Mouse (Mus musculus): ENCODE measurements around the gene Arhgap31. TPM values are rescaled to one million over a fixed set of nuclear protein-coding genes. Genes with fewer than 3 reads are reported as not detected.

The Arhgap31 gene
- total RNA-seq, 2 experiments from 2014 or later = 21.1 to 24.2 TPM

DNA sequence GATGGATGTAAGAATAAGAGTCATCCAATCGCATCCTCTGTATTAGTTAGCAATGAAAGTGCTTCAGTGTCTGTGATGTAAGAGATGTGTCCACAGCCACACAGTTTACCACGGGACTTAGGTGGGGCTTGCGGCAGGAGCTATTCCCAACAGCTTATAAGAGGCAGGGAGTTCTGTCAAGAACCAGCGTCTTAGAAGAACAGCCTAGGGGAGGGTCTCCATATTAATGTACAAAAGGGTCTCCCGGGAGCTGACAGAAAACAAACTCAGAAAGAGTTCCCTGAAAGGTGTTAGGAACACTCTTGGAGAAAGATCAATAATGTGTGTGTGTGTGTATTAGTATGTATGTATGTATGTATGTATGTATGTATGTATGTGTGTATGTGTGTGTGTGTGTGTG is 60.4 kb downstream of the Arhgap31 start:
- no peak for DNase-seq (ENCODE audit: low spot score in 2 of 2)

DNA sequence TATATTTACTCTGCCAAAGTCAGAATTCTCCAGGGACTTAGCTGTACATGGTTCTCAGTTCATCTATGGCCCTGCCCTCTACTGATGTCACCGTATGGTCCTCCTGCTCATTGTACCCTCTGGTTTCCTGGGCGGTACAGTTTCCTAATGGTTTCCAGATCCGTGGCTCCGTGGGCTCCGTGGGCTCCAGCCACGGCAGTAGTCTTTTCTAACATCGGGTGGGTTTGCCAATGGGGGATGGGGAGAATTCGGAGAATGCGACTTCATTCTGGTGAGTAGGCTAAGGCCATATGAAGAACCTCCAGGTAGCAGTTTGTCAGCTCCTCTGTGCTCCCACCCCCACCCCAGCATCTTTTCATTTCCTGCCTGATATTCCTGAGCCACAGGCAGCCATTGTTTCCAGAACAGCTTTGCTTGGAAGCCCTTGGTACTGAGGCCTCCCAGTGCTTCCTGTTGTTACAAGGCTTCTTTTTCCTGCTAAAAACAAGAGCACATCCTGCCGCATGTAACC is 61.3 kb downstream of the Arhgap31 start:
- DNase-seq (ENCODE audit: low spot score in 2 of 2) = no peak

DNA sequence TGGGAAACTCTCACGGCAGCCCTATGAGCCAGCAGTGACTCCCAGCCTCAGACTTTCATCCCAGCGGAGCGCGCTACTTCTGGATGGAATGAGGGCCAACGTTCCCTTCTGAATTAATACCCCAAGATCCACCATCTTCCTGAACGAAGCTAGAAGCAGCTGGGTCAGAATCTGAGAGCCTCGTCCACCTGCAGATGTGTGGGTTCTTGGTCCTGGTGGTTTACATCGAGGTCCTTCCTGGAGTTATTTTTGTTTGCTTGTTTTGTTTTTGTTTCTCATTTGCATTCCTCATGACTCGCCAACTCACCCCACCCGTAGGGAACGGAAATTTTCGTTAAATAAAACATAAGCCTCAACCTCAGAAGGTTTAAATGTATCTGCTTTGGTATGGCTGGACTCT is 61.8 kb downstream of the Arhgap31 start:
- DNase-seq (ENCODE audit: low spot score in 2 of 2) = no peak

DNA sequence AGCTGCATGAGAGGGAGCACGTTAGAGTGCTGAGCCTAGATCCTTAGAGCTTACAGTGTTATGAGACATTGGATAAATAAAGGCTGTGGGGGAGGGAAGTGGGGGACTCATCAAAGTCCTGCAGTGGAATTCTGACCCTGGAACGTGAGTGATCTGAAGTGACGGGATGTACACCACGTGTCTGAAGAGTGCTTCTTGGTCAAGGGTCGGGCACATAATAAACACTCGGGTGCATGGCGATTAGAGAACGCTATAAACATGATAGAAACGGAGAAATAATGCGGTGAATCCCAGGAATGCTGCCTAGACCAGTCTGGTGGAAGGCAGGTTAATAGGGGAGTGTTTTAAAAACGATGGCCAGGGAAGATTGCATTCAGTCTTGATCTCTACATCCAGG is 63.6 kb downstream of the Arhgap31 start:
- no peak for DNase-seq (ENCODE audit: low spot score in 2 of 2)

DNA sequence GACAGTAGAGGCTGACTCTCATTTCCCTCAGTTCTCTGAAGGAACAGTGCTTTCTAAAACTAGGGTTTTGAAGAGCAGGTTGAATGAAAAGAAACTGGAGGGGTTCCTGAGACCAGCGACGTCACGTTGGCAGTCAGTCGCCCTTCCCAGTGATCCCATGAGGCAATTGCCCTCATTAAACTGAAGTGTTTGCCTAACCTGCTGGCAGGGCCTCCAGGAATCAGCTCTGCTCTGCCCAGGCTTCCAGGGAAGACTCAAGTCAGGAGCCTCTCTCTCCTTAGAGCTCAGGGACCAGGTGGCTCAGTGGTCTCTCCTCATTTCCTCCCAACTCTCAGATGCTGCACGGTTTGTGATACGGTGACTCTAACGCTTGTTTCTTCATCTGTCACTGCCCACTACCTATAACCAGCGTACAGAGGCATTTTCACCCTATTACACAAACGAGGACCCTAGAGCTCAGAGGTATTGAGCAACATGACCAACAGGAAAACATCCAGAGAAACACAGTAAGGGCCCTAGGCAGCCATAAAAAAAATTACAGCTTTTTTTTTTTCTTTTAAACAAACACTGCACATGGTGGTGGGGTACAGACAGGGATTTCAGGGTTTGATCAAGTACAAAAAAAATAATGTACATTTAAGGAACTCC is 64.2 kb downstream of the Arhgap31 start:
- DNase-seq (ENCODE audit: low spot score in 2 of 2) = no peak

DNA sequence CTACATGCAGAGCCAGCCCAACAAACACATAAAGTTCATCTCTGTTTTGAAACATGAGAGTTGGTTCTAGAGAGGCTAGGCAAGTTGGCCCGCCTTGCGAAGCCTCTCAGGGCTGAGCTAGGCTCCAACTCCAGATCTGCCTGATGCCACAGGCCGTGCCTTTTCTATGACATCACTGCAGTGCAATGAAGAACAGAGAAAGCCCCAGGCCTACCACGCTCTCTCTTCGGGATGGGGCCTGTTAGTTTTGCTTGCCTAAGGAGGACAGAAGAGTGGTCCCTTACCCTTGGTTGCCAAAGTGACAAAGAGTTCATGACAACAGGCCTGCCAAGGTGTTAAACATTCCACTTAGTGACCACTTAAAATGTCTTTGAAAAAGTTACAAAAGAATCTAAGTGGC is 64.9 kb downstream of the Arhgap31 start:
- DNase-seq (ENCODE audit: low spot score in 2 of 2) = no peak

DNA sequence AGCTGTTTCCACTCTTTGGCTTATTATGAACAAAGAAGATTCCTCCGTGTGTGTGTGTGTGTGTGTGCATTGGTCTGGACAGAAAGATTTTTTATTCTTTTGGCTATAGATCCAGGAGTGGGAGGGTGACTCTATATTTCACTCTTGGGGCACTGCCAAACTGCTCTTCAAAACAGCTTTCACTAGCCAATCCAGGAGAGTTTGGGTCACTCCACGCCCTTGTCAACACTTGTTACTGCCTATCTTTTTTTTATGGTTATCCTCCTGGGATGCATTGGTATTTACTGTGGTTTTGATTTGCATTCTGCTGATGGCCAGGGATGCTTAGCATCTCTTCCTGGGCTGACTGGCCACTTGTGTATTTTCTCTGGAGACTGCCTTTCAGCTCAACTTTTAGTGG is 68.6 kb downstream of the Arhgap31 start:
- DNase-seq (ENCODE audit: low spot score in 2 of 2) = no peak

DNA sequence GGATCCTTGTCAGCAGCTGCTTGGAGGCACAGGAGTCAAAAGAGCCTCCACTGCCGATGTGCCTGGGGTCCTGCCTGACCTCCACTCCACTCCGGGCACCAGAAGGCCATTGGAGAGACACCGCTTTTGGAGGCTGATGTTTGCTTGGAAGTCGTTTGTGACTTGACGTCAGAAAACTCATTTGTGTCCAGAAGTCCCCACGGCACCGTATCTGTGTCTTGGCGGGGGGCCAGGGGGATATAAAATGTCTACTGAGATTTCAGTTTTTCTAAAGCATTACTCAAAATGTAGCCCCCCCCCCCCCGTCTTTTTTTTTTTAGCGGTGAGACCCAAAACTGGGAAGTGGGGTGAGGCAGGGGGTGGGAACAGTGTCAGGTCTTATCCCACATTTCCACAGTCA is 76.0 kb downstream of the Arhgap31 start:
- no peak for DNase-seq (ENCODE audit: low spot score in 2 of 2)

DNA sequence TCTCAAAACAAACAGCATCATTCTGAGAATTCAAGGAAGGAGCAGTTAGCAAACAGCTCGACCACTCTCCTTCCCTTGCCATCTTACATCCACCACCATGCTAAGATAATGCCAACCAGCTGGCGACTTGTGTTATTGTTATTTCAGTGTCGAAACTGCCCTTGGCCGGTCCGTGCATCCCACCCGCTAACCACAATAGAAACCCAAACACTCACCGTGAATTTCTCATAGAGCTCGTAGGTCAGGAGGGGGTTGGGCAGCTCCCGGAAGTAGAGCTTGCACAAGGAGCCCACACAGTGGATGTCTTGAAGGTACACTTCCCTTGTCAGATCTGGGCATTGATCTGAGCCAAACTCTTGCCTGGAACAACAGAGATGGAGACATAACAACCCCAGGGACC is 76.4 kb downstream of the Arhgap31 start:
- DNase-seq (ENCODE audit: low spot score in 2 of 2) = no peak

DNA sequence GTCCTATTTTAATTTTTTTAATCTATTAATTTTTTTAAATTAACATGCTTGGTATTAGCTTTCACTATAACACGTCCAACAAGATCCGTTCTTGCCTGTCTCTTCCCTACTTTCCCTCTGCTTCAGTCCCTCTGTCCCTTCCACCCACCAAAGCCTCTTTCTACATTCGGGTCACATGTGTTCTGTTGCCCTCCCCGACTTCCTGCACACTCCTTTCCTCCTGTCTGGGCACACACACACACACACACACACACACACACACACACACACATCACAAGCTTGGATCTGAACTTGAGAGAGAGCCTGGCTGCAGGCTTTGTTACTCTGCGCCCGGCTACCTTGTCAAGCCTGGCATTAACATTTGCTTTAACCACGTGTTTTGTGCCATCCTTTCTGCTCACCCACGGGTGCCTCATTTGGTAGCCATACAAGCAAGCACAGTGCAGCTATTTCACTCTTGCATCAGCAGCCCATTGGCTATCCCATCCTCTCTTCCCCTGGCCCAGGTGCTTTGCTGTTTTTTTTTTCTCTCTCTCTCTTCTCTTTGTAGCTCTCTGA is 77.2 kb downstream of the Arhgap31 start:
- no peak for DNase-seq (ENCODE audit: low spot score in 2 of 2)

DNA sequence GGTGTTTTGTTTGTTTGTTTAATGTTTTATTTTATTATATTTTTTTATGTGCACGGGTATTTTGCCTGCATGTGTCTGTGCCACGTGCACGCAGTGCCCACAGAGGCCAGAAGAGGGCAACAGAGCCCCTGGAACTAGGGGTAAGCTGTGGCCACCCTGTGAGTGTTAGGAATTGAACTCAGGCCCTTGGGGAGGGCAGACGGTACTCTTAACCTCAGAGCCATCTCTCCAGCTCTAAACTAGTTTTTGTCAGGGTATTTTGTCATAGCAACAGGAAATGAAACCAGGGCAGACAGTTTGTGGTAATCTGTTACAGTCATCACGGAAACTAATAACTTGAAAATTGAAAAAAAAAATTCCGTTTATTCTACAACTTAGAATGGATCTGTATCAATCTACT is 80.9 kb downstream of the Arhgap31 start:
- peak; percentile 63 to 78 for DNase-seq (ENCODE audit: low spot score in 2 of 2)

DNA sequence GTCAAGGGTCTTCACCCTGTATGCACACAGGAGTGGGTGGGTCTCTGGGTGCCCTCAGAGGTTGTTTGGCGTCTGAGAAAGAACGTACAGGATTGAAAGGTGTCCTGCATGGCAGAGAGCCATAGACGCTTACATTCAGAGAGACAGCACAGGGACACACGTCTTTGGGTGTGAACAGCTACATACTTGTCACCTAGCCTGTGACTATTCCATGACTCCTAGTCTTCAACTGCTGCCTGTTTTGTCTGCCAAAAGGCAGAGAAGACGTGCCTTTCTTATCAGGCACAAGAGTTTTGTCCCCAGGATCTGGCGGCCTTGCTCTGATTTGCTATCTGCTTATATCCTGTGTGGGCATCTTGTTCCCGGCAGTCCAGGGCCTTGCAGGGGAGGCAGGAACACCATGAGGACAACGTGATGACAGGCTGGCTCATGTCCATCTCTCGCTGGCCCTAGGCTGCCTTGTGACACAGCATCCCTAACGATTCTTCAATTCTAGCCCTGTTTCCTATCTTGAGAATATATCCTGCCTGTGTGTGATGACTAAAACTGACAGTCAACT is 87.2 kb downstream of the Arhgap31 start:
- no peak for DNase-seq (ENCODE audit: low spot score in 2 of 2)

DNA sequence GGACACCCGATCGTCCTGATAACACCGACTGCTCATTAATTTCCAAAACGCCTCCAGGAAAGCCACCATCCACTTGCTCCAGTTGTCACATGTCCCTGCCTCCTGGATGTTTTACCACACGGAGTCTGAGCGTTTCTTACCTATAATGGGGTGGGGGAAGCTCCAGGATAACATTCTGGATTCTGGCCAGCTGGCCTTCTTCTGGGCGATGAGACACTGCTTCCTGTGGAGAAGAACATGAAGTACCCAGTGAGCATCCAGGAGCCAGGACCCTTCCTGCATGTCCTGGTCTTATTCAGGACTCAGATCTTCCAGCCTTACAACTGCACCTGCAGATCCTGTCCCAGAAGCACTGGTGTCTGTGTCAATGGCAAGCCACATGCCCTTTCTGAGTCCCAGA is 87.7 kb downstream of the Arhgap31 start:
- no peak for DNase-seq (ENCODE audit: low spot score in 2 of 2)

DNA sequence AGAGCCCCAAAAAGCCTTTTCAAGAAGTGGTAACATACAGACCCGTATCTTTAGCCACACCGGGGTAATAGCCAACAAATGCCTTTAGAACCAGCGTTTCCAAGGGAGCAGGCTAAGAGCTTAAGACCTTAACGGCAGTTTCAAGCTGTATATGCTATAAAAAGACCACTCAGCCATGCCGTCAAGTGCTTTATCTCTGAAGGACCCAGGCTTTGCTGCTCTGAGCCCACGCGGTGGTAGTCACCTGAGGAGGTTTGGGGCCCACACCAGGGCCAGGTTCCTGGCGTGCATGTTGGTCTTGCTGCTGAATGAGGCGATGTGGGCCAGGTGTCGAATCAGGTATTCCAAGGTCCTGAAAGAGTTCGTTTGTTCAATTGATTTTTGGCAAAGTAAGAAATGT is 88.8 kb downstream of the Arhgap31 start:
- DNase-seq (ENCODE audit: low spot score in 2 of 2) = no peak

DNA sequence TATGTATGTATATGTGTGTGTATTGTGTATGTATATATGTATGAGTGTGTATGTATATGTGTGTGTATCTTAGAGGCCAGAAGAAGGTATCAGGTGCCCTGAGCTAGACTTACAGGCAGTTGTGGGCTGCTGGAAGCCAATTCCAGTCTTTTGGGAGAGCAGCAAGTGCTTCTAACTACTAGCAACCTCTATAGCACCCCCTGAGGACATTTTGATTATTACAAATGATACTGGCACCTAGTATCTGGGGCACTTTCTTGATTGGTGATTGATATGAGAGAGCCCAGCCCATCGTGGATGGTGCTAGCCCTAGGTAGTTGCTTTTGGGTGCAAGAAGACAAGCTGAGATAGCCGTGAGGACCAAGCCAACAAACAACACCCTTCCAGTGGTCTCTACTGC is 90.8 kb downstream of the Arhgap31 start:
- no peak for DNase-seq (ENCODE audit: low spot score in 2 of 2)

DNA sequence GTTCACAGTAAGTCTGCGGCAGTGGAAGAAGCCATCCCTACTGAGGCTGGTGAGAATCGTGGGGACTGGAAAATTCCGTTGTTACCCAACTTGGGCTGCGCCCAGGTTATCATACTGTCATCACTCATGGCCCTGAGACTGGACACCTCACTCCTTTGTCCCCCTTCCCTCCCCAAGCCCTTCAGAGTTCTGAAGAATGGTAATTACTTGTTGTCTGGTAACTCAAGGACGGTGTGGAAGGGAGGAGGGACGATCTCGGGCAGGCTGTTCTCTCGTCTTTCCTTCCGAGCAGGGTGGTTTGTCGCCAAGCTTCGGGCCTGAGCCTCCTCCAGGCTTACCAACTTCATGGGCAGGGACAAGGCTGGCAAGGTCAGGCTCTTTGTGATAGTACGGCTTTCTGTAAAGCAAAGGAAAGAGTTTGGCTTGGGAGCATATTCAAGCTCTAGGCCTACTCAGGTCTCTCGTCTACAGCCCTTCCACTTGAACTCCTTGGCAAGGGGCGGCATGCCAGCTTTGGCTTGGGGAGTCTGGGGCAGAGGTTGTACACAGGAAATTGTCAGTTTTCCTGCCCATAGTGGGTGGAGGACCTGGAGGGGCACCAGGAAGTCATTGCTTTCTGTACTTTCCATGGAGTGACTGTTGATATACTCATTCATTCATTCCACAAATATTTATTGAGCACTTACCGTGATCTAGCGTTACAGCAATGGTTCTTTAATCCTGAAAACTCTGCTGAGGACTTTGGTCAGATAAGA is 92.2 kb downstream of the Arhgap31 start:
- DNase-seq (ENCODE audit: low spot score in 2 of 2) = no peak

DNA sequence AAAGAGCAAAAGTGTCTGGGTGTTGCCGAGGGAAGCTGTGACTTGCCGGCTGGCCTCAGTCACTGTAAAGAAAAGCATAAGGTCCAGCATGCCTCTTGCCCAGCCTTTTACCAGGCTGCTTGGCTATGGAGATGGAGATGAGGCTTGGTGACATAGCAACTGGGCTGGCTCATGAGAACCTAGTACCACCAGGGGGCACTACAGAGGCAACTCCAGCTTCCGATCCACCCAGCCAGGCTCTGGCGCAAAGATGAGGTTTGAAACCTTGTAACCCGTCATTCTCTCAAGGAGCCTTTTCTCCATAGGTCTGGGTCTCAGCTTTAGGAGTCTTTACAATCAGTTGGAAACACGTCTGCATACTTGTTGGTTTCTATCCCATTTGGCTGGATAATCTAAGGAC is 94.0 kb downstream of the Arhgap31 start:
- DNase-seq (ENCODE audit: low spot score in 2 of 2) = peak; percentile 83 to 86

DNA sequence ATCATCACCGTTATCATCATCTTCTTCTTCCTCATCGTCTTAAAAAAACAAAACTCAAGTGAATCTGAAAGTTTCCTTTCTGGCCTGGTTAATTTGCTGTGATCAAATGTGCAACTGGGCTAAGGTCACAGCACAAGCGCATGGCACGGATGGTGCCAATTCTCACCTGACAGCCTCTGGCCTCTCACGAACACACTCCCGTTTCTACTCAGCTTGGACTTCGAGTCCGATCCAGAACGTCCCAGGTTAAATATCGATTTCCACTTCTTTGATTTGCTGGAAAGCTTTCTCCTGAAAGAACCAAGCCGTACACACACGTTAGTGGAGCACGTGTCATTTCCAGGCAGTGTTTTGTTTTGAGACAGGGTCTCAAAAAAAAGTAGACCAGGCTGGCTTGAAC is 95.1 kb downstream of the Arhgap31 start:
- no peak for DNase-seq (ENCODE audit: low spot score in 2 of 2)

DNA sequence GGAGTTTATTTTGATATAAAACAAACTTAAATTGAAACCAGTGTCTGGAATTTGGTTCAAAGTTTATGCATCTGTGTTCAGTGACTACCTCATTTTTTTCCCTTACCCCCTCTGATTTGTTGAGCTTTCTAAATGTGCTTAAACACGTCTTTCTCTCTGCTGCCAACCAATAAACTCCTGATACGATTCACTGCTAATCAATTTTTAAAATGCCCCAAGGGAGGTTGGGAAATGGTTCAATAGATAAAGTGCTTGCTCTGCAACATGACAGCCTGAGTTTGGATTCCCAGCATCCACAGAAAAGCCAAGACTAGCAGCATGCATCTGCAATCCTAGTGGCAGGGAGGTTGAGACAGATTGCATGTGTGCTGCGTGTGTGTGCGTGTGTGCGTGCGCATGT is 99.4 kb downstream of the Arhgap31 start:
- DNase-seq (ENCODE audit: low spot score in 2 of 2) = no peak

DNA sequence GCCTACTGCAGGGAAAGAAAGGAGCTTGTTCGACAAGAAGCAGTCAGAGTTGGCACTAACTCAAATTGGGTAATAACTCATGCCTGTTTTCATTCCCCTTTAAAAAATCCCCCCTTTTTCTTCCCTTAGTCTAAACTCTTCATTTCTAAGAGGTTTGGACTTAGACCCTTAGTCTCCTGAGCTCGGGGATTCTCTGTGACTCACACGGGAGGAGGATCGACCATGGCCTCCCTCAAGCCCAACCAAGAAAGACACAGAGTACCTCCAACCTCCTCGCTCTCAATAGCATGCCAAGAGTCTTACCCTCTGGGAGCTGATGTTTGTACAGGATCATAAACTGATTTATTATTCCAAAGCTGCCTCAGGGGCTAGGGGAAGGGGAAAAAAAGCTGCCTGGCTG is 100.4 kb downstream of the Arhgap31 start:
- DNase-seq (ENCODE audit: low spot score in 2 of 2) = no peak

DNA sequence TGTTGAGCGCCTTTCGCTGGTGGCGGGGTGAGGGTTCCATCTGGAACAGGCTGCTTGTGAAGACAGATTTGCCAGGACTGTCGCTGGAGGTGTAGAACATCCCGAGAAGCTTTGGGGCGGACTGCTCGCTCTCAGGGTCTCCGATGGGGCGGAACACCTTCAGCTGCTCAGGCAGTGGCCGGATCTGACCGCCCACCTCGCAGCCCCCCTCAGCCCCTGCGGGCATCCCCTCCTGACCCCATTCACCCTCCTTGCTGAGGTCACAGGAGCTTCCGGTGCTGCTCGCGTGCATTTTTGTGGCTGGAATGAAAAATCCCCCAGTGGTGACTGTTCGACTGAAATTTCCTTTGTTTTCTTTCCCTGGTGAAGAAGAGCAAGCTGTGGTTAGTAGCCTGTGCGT is 104.0 kb downstream of the Arhgap31 start:
- DNase-seq (ENCODE audit: low spot score in 2 of 2) = no peak

DNA sequence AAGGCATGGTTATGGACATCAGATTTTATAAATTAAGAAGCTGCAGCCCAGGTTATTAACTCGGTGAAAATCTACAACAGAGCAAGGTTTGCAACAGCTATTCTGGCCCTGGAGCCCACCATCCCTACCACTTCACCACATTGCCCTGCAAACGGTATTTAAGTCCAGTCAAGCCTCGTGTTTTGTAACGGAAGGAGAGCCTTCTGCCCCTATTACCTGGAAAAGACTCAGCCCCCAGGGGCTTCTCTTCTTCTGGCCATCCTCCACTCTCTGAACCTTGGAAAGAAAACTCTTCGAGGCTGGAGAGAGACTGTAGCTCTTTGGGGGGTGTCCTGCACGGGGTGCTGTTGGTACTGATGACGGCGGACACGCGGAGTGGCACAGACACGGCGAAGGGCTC is 104.4 kb downstream of the Arhgap31 start:
- DNase-seq (ENCODE audit: low spot score in 2 of 2) = no peak
